Mouse (Mus musculus) limb, embryonic 12.5 days (tissue): ENCODE results near the gene Olfr1335. TPM values are rescaled to one million over a fixed set of nuclear protein-coding genes. Genes with fewer than 3 reads are reported as not detected.
"Not testable (repeated sequence)": the region's sequence is repeated elsewhere in the genome, so short reads cannot be mapped to it uniquely, and the experiment has no call there.

Experiments used
- ATAC-seq: fragments of 200-750 bp; cut with Nextera tagmentation; 2 replicates; pipeline ENCODE4 v1.8.0; 2017; ENCODE audit warnings: low read depth, moderate TSS enrichment; ENCODE audit not compliant: insufficient number of reproducible peaks, insufficient read depth, low FRiP score, low TSS enrichment
- H3K27ac ChIP-seq: fragments of 300-500 bp; sonication (generic); 2 replicates; pipeline ENCODE4 v1.5.1; 2016; ENCODE audit warnings: mild to moderate bottlenecking, moderate library complexity
- H3K27me3 ChIP-seq: fragments of 300-500 bp; sonication (generic); 2 replicates; pipeline ENCODE4 v1.6.1; 2016; ENCODE audit warnings: mild to moderate bottlenecking, moderate library complexity
- H3K36me3 ChIP-seq: fragments of 300-500 bp; sonication (generic); 2 replicates; pipeline ENCODE4 v1.6.1; 2016; ENCODE audit warnings: mild to moderate bottlenecking, moderate library complexity
- H3K4me1 ChIP-seq: fragments of 300-500 bp; sonication (generic); replicated peaks from 2 replicates; pipeline ENCODE4 v1.6.1; 2016
- H3K4me2 ChIP-seq: fragments of 300-500 bp; sonication (generic); 2 replicates; pipeline ENCODE4 v1.6.1; 2016; ENCODE audit warnings: mild to moderate bottlenecking, moderate library complexity
- H3K4me3 ChIP-seq: fragments of 300-500 bp; sonication (generic); replicated peaks from 2 replicates; pipeline ENCODE4 v1.5.1; 2016; ENCODE audit warnings: mild to moderate bottlenecking
- H3K9ac ChIP-seq: fragments of 300-500 bp; sonication (generic); replicated peaks from 2 replicates; pipeline ENCODE4 v1.6.1; 2016; ENCODE audit warnings: mild to moderate bottlenecking, moderate library complexity
- H3K9me3 ChIP-seq: fragments of 300-500 bp; sonication (generic); 2 replicates; pipeline ENCODE4 v1.6.1; 2016; ENCODE audit warnings: mild to moderate bottlenecking, moderate library complexity
- WGBS: fragments of 180-500 bp; shearing (Covaris S2); methylation state at CpG from one replicate; pipeline ENCODE4 v1.1.7; 2016; 5-methylcytosine and 5-hydroxymethylcytosine counted together
- polyA plus RNA-seq: library from polyadenylated mRNA; unstranded; fragments of >200 nt; fragmentation: Nextera tagmentation; extraction: Ambion mirVana; gene quantifications from 2 replicates; pipeline ENCODE4 v1.2.1, GENCODE M21; 2016

Olfr1335 gene
- polyA plus RNA-seq = not detected in 2 replicates

DNA sequence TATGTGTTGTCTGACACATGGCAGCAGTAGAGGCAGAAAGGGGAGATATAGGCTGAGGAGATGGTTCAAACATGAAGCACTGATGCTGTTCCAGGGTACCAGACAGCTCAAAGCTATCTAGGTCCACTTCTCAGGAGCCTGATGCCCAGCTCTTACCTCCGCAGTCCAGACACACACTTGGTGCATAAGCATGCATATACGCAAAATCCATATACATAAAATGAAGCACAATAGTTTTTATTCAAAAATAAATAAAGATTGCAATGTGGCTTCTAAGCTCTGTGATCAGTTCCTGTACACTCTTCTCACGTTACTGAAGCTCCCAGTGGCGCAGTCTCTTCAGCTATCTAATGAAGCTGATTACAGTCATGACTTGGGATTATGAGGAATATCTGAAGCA, at the start of gene Olfr1335:
Olfr1335 (minus strand) TSS at position 101 of the 400 bp plus-strand sequence.
- no peaks in the 10 kb centered on the region for H3K27me3 ChIP-seq
- H3K36me3 ChIP-seq = no peaks in the 10 kb centered on the region
- no peaks in the 10 kb centered on the region for H3K9me3 ChIP-seq
- ATAC-seq = no peak
- H3K4me1 ChIP-seq = no peaks in the 10 kb centered on the region
- H3K9ac ChIP-seq = no peak within 1 kb of the TSS
- H3K4me2 ChIP-seq = no peak within 1 kb of the TSS
- H3K27ac ChIP-seq = no peak within 1 kb of the TSS
- no peak within 1 kb of the TSS for H3K4me3 ChIP-seq
- WGBS = 91% methylated on average over 4 of the region's 4 CpGs

- Histone ChIP-seq H3K4me1 (no peaks in the 10 kb centered on the region), H3K27me3 (no peaks in the 10 kb centered on the region), H3K36me3 (no peaks in the 10 kb centered on the region), H3K4me2 (no peak within 1 kb of the TSS), H3K9me3 (no peaks in the 10 kb centered on the region), H3K9ac (no peak within 1 kb of the TSS), H3K4me3 (no peak within 1 kb of the TSS), H3K27ac (no peak within 1 kb of the TSS)
- no peak for ATAC-seq
- WGBS = 91% methylated on average over 1 of the region's 1 CpGs
Measured at GRCm38 (mm10) chr4:118836179-118836578, 26.4 kb upstream of the Olfr1335 start, which contains the start of gene Olfr1333. Gene Olfr1333 (minus strand): TSS chr4:118836279.

GRCm38 (mm10) chr4:118818921-118819320, 9.2 kb upstream of the Olfr1335 start:
- H3K27ac ChIP-seq = no peak overlapping the region
- no peak overlapping the region for H3K9ac ChIP-seq
- no peak for ATAC-seq
- H3K36me3 ChIP-seq = no peaks in the 10 kb centered on the region
- H3K9me3 ChIP-seq = no peaks in the 10 kb centered on the region
- H3K4me3 ChIP-seq = no peak overlapping the region
- H3K4me1 ChIP-seq = no peaks in the 10 kb centered on the region
- no peaks in the 10 kb centered on the region for H3K27me3 ChIP-seq
- no peak overlapping the region for H3K4me2 ChIP-seq
- 82% methylated on average over 1 of the region's 1 CpGs for WGBS

DNA sequence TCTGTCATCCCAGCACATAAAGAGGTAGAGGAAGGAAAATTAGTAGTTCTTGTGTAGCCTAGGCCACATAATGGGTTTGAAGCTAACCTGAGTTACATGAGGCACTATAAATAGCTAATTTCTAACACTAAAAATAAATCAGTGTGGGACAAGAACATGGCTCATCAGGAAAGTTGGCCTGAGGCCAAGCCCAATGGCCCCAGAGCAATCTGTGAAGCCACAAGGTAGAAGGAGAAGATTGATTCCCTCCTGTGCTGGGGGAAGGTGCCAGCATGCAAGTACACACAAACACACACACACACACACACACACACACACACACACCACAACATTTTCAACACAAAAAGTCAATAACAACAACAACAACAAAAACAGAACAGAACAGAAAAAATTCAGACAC, 16.9 kb downstream of the Olfr1335 start:
- H3K36me3 ChIP-seq = not testable (repeated sequence)

GRCm38 (mm10) chr4:118782486-118782885, 27.3 kb downstream of the Olfr1335 start, which contains the start of gene Olfr1337:
Gene Olfr1337 (minus strand): TSS chr4:118782586.
- H3K27ac ChIP-seq = no peak within 1 kb of the TSS
- no peaks in the 10 kb centered on the region for H3K4me1 ChIP-seq
- no peaks in the 10 kb centered on the region for H3K9me3 ChIP-seq
- ATAC-seq = no peak
- no peaks in the 10 kb centered on the region for H3K36me3 ChIP-seq
- H3K4me3 ChIP-seq = no peak within 1 kb of the TSS
- H3K4me2 ChIP-seq = no peak within 1 kb of the TSS
- no peaks in the 10 kb centered on the region for H3K27me3 ChIP-seq
- H3K9ac ChIP-seq = no peak within 1 kb of the TSS
- WGBS = 72% methylated on average over 2 of the region's 2 CpGs

More for the DNA sequence above, 16.9 kb downstream of the Olfr1335 start:
- H3K9ac ChIP-seq, H3K27me3 ChIP-seq, H3K4me3 ChIP-seq, H3K9me3 ChIP-seq, ATAC-seq, H3K4me1 ChIP-seq, H3K4me2 ChIP-seq, H3K27ac ChIP-seq: not testable (repeated sequence)

Other genes starting within 250 kb of the Olfr1335 start
- 0.23 and 0.45 TPM in 2 replicates for gene Cfap57, start 189.2 kb downstream of the Olfr1335 start, polyA plus RNA-seq
- 158 and 159 TPM in 2 replicates for gene Ebna1bp2, start 189.1 kb downstream of the Olfr1335 start, polyA plus RNA-seq
- gene Olfr62, start 151.0 kb downstream of the Olfr1335 start, polyA plus RNA-seq = not detected in 2 replicates
- gene Olfr1342, start 117.2 kb downstream of the Olfr1335 start, polyA plus RNA-seq = 0.13 TPM in 1 of 2 replicates, not detected in the other
- not detected in 2 replicates for gene Olfr1341, start 106.4 kb downstream of the Olfr1335 start, polyA plus RNA-seq
- gene Olfr1340, start 89.8 kb downstream of the Olfr1335 start, polyA plus RNA-seq = not detected in 2 replicates
- gene Olfr1339, start 77.8 kb downstream of the Olfr1335 start, polyA plus RNA-seq = not detected in 2 replicates
- not detected in 2 replicates for gene Olfr1338, start 51.2 kb downstream of the Olfr1335 start, polyA plus RNA-seq
- gene Olfr1337, start 27.4 kb downstream of the Olfr1335 start, polyA plus RNA-seq = not detected in 2 replicates
- not detected in 2 replicates for gene Olfr1333, start 26.3 kb upstream of the Olfr1335 start, polyA plus RNA-seq
- gene Olfr1331, start 54.7 kb upstream of the Olfr1335 start, polyA plus RNA-seq = not detected in 2 replicates
- not detected in 2 replicates for gene Olfr1330, start 78.7 kb upstream of the Olfr1335 start, polyA plus RNA-seq
- not detected in 2 replicates for gene Olfr1329, start 107.5 kb upstream of the Olfr1335 start, polyA plus RNA-seq
- gene Olfr1328, start 128.7 kb upstream of the Olfr1335 start, polyA plus RNA-seq = not detected in 2 replicates
- gene Lao1, start 151.6 kb upstream of the Olfr1335 start, polyA plus RNA-seq = not detected in 2 replicates